Mouse (Mus musculus): ENCODE measurements around the gene Dnaaf2. TPM values are rescaled to one million over a fixed set of nuclear protein-coding genes. Genes with fewer than 3 reads are reported as not detected.
A peak's percentile ranks its signal among the peaks of the same experiment; 100 is the strongest.

Gene Dnaaf2
- polyA plus RNA-seq, 1 experiment from 2014 or later, result 4.2 TPM

DNA sequence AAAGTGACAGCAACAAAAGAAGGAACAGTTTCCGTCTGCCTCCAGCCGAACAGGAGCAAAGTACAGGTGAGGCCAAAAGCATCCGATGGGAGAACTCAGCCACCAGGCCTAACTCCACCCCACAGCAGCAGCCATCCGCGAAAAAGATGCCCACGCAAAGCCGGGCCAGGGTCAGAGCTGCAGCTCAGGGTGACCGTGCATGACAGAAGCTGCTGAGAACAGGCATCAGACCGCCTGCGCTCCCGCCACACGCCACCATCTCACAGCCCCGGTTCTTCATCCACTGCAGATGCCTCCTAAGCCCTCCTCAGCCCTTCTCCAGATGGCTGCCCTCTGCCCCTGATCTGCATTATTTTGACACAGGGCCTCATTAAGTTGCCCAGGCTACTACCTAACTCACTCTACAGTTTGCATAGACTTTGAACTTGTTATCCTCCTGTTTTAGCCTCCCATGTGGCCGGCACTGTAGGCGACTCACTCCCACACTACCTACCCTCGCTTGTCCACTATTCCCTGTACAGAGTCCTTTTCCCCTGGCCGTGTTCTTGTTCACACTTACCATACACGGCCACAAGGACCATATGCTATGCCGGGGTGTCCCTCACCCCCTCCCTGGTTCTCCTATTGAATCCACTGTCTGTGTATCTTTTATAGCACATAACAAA is 22.5 kb upstream of the Dnaaf2 start:
- peaks cover 15% of the 10 kb centered on the region for H3K36me3 ChIP-seq (ENCODE audit: control insufficient read depth, insufficient read depth)
- ATAC-seq (ENCODE audit: low read depth), result peak; percentile 51; the same call in 1 of the 2 replicates
- no peak overlapping the region for H3K4me2 ChIP-seq (ENCODE audit: low read depth, low read length)
- no peak overlapping the region for H3K4me3 ChIP-seq (ENCODE audit: low read depth, low read length)
- H3K27me3 ChIP-seq (ENCODE audit: control insufficient read depth, insufficient read depth, low read depth, low read length), result no peaks in the 10 kb centered on the region
- H3K9ac ChIP-seq (ENCODE audit: low read depth, low read length), result no peak overlapping the region
- no peaks in the 10 kb centered on the region for H3K9me3 ChIP-seq (replicated peaks; ENCODE audit: control insufficient read depth, low read length)
- 83% methylated on average over 19 of the region's 19 CpGs for WGBS (ENCODE audit: insufficient replicate concordance)
- no peaks in the 10 kb centered on the region for H3K4me1 ChIP-seq (ENCODE audit: control insufficient read depth, low read depth, low read length)
- H3K27ac ChIP-seq (ENCODE audit: low read length), result no peak overlapping the region

DNA sequence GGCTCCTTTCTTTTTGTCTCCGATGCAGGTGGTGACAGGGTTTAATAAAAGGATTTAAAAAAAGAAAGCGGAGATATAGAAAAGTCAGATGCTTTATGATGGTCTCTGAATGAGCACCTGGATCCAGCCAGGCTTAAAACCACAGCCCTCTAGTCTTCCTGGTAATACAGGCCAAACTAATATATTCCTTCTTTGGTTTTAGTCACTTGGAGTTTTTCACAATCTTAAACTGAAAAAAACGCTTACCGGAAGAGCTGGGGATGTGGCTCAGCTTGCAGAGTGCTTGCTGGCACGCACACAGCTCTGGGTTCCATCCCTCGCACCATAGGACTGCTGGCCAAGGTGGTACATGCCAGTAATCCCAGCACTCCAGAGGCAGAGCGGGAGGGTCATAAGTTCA is 18.4 kb upstream of the Dnaaf2 start:
- Histone ChIP-seq H3K27me3 (ENCODE audit: control insufficient read depth, insufficient read depth, low read depth, low read length) (no peaks in the 10 kb centered on the region), H3K36me3 (ENCODE audit: control insufficient read depth, insufficient read depth) (peaks cover 30% of the 10 kb centered on the region), H3K4me3 (ENCODE audit: low read depth, low read length) (no peak overlapping the region), H3K9ac (ENCODE audit: low read depth, low read length) (no peak overlapping the region), H3K9me3 (replicated peaks; ENCODE audit: control insufficient read depth, low read length) (no peaks in the 10 kb centered on the region), H3K27ac (ENCODE audit: low read length) (no peak overlapping the region), H3K4me2 (ENCODE audit: low read depth, low read length) (no peak overlapping the region), H3K4me1 (ENCODE audit: control insufficient read depth, low read depth, low read length) (no peaks in the 10 kb centered on the region)
- WGBS (ENCODE audit: insufficient replicate concordance), result 90% methylated on average over 7 of the region's 7 CpGs
- no peak for ATAC-seq (ENCODE audit: low read depth)

DNA sequence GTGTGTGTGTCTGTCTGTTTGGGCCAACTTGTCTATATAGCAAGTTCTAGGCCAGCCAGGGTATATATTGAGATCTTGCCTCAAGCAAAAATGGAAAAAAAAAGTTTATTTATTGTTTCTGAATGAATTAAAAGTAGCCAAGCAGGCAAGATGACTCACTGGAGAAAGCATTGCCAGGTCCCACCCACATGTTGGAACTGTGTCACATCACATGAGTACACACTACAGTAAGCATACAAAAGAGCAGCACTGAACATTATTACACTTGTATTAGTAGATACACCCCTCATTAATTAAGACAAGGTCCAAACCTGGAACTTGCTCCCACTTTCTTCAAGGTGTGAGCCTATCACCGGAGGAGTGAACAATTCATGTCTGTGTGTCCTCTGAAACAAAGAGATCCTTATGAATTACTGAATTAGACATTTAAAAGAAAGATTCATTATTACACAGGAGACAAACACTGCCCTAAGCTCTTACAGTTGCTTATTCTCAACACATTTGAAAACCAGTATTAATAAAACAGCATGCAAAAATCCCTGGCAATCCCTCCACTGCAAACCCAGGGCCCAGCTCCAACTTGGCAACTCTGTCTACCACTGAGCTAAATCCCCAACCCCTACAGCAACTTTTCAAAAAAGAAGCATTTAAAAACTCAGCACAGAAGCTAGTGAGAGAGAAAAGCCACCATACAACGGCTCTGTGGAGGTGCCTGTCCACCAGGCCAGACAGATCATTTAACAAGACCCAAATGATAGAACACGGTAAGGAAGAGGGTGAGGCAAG is 17.0 kb upstream of the Dnaaf2 start:
- Histone ChIP-seq H3K27me3 (ENCODE audit: control insufficient read depth, insufficient read depth, low read depth, low read length) (no peaks in the 10 kb centered on the region), H3K9ac (ENCODE audit: low read depth, low read length) (no peak overlapping the region), H3K27ac (ENCODE audit: low read length) (no peak overlapping the region), H3K4me1 (ENCODE audit: control insufficient read depth, low read depth, low read length) (no peaks in the 10 kb centered on the region), H3K36me3 (ENCODE audit: control insufficient read depth, insufficient read depth) (peaks cover 28% of the 10 kb centered on the region), H3K4me3 (ENCODE audit: low read depth, low read length) (no peak overlapping the region), H3K9me3 (replicated peaks; ENCODE audit: control insufficient read depth, low read length) (no peaks in the 10 kb centered on the region), H3K4me2 (ENCODE audit: low read depth, low read length) (no peak overlapping the region)
- ATAC-seq (ENCODE audit: low read depth), result no peak
- WGBS (ENCODE audit: insufficient replicate concordance), result 84% methylated on average over 3 of the region's 3 CpGs

DNA sequence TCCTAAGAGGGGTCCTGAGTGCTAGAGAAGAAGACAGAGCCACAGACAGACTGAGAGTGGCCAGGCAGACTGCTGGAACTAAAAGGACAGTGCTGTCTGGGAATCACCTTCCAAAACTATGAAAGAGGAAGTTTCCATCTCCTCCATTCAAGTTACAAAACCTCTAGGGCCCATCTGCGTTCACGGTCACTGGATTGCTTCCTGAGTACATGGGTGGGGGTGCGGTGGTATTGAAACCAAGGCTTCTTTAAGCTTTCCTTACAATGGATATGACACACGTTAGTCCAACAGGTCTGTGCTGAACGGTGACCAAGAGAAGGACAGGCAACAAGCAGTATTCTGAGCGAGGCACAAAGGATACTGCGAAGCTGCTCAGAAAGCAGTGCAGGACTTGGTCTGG is 16.2 kb upstream of the Dnaaf2 start:
- peaks cover 25% of the 10 kb centered on the region for H3K36me3 ChIP-seq (ENCODE audit: control insufficient read depth, insufficient read depth)
- H3K9ac ChIP-seq (ENCODE audit: low read depth, low read length), result no peak overlapping the region

DNA sequence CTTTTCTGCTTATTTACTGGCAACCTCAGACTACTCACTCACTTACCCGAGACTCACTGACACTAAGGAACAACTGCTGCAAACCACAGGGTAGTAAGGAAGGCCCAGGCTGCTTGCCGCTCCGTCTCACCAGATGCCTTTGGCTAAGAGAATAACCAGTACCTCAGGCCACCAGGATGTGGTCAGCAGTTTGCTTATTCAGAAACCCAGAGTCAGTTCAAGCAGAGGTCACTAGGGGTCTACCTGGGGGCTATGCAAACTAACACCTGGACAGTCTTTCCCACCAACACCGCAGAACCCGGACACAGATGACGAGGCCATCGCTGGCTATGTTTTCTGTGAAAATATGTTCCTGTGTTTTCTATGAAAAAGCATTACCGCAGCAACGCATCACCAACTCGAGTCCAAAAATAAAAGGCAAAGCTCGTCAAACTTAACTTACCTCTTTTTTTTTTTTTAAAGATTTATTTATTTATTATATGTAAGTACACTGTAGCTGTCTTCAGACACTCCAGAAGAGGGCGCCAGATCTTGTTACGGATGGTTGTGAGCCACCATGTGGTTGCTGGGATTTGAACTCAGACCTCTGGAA is 15.1 kb upstream of the Dnaaf2 start:
- Histone ChIP-seq H3K4me3 (ENCODE audit: low read depth, low read length) (no peak overlapping the region), H3K9ac (ENCODE audit: low read depth, low read length) (no peak overlapping the region), H3K27me3 (ENCODE audit: control insufficient read depth, insufficient read depth, low read depth, low read length) (no peaks in the 10 kb centered on the region), H3K9me3 (replicated peaks; ENCODE audit: control insufficient read depth, low read length) (no peaks in the 10 kb centered on the region), H3K4me2 (ENCODE audit: low read depth, low read length) (no peak overlapping the region), H3K4me1 (ENCODE audit: control insufficient read depth, low read depth, low read length) (no peaks in the 10 kb centered on the region), H3K36me3 (ENCODE audit: control insufficient read depth, insufficient read depth) (peaks cover 23% of the 10 kb centered on the region), H3K27ac (ENCODE audit: low read length) (no peak overlapping the region)
- ATAC-seq (ENCODE audit: low read depth), result no peak
- WGBS (ENCODE audit: insufficient replicate concordance), result 78% methylated on average over 13 of the region's 13 CpGs

More for the DNA sequence above, 16.2 kb upstream of the Dnaaf2 start:
- no peak overlapping the region for H3K27ac ChIP-seq (ENCODE audit: low read length)
- no peak overlapping the region for H3K4me2 ChIP-seq (ENCODE audit: low read depth, low read length)
- no peaks in the 10 kb centered on the region for H3K27me3 ChIP-seq (ENCODE audit: control insufficient read depth, insufficient read depth, low read depth, low read length)
- no peak for ATAC-seq (ENCODE audit: low read depth)
- 75% methylated on average over 7 of the region's 7 CpGs for WGBS (ENCODE audit: insufficient replicate concordance)
- no peaks in the 10 kb centered on the region for H3K4me1 ChIP-seq (ENCODE audit: control insufficient read depth, low read depth, low read length)
- no peak overlapping the region for H3K4me3 ChIP-seq (ENCODE audit: low read depth, low read length)
- no peaks in the 10 kb centered on the region for H3K9me3 ChIP-seq (replicated peaks; ENCODE audit: control insufficient read depth, low read length)

DNA sequence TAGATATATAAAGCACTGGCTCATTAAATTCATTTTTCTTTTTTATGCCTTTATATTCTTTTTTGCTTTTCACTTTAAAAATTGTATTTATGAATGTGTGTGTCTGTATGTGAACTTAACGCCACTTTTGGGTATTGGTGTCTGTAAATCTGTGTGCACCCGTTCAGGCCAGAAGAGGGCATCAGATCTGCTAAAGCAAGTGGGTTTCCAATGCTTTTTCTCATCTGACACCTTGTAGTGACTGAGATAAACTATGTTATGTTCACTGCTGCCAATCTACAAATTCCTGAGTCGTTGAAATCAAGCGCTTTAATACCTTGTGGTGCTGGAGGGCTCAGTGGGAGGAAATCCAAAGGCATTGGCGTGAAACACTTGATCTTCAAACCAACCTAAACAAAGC is 12.8 kb upstream of the Dnaaf2 start:
- ATAC-seq (ENCODE audit: low read depth), result no peak
- Histone ChIP-seq H3K27me3 (ENCODE audit: control insufficient read depth, insufficient read depth, low read depth, low read length) (no peaks in the 10 kb centered on the region), H3K9me3 (replicated peaks; ENCODE audit: control insufficient read depth, low read length) (no peaks in the 10 kb centered on the region), H3K4me3 (ENCODE audit: low read depth, low read length) (no peak overlapping the region), H3K4me2 (ENCODE audit: low read depth, low read length) (no peak overlapping the region), H3K36me3 (ENCODE audit: control insufficient read depth, insufficient read depth) (peaks cover 25% of the 10 kb centered on the region), H3K9ac (ENCODE audit: low read depth, low read length) (no peak overlapping the region), H3K4me1 (ENCODE audit: control insufficient read depth, low read depth, low read length) (no peaks in the 10 kb centered on the region), H3K27ac (ENCODE audit: low read length) (no peak overlapping the region)
- WGBS (ENCODE audit: insufficient replicate concordance), result 77% methylated on average over 5 of the region's 5 CpGs

DNA sequence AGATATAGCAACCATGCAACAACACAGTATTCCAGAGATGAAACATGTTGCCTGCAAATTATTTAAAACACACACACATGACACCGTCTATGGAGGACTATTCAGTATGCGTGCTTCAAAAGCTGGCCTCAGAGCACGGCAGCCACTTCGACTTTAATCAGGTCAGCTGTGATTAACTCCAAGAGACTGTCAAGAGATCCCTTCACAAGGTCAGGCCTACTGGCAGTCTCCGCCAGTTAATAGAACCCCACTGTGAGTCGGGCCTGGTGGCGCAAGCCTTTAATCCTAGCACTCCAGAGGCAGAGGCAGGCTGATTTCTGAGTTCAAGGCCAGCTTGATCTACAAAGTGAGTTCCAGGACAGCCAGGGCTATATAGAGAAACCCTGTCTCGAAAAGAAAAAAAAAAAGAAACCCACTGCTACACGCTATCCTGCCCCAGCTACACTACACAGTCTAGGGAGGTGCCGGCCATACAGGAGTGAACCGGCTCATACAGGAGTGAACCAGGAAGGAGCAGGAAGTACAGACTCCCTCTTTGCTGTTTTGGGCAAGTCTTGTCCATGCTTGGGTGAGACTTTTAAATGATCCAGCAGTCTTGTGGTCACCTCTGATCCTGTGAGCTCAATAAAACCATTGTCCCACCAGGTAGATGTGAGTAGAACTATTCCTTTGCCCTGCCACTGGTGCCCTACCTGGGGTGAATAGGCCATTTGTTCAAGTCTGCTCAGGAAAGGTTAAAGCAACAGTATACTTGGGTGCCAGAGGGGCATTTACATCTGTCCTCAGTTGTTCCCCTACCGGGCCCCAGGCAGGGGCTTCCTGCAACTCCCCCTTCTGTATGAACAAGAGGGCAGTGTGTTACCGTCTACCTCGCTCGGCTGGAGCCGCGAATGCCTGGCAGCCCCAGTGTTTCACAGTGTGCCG is 12.1 kb upstream of the Dnaaf2 start:
- H3K27ac ChIP-seq (ENCODE audit: low read length), result no peak overlapping the region
- no peak overlapping the region for H3K9ac ChIP-seq (ENCODE audit: low read depth, low read length)
- H3K27me3 ChIP-seq (ENCODE audit: control insufficient read depth, insufficient read depth, low read depth, low read length), result no peaks in the 10 kb centered on the region
- H3K9me3 ChIP-seq (replicated peaks; ENCODE audit: control insufficient read depth, low read length), result no peaks in the 10 kb centered on the region
- WGBS (ENCODE audit: insufficient replicate concordance), result 89% methylated on average over 18 of the region's 18 CpGs
- H3K36me3 ChIP-seq (ENCODE audit: control insufficient read depth, insufficient read depth), result peaks cover 26% of the 10 kb centered on the region
- no peak overlapping the region for H3K4me3 ChIP-seq (ENCODE audit: low read depth, low read length)
- no peak for ATAC-seq (ENCODE audit: low read depth)
- no peaks in the 10 kb centered on the region for H3K4me1 ChIP-seq (ENCODE audit: control insufficient read depth, low read depth, low read length)
- no peak overlapping the region for H3K4me2 ChIP-seq (ENCODE audit: low read depth, low read length)

DNA sequence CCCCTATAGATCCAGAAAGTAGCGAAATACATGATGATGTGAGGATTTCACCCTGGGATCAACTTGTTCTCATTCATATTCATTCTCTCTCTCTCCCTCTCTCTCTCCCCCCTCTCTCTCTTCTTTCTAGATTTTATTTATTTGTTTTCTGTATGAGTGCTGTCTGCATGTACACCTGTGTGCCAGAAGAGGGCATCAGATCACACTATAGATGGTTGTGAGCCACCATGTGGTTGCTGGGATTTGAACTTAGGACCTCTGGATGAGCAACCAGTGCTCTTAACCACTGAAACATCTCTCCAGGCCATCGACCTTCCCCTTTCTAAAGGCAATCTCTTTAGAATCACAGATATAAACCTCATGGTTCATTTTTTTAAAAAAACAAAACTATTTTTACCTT is 10.3 kb upstream of the Dnaaf2 start:
- no peak overlapping the region for H3K9ac ChIP-seq (ENCODE audit: low read depth, low read length)
- no peaks in the 10 kb centered on the region for H3K9me3 ChIP-seq (replicated peaks; ENCODE audit: control insufficient read depth, low read length)
- peaks cover 21% of the 10 kb centered on the region for H3K36me3 ChIP-seq (ENCODE audit: control insufficient read depth, insufficient read depth)
- 81% methylated on average over 2 of the region's 2 CpGs for WGBS (ENCODE audit: insufficient replicate concordance)
- no peak overlapping the region for H3K27ac ChIP-seq (ENCODE audit: low read length)
- no peak for ATAC-seq (ENCODE audit: low read depth)
- H3K4me1 ChIP-seq (ENCODE audit: control insufficient read depth, low read depth, low read length), result no peaks in the 10 kb centered on the region
- no peaks in the 10 kb centered on the region for H3K27me3 ChIP-seq (ENCODE audit: control insufficient read depth, insufficient read depth, low read depth, low read length)
- no peak overlapping the region for H3K4me2 ChIP-seq (ENCODE audit: low read depth, low read length)
- no peak overlapping the region for H3K4me3 ChIP-seq (ENCODE audit: low read depth, low read length)
